Mouse (Mus musculus): ENCODE data around the gene Acot5.

GRCm38 (mm10) chr12:84023052-84023745, 45.9 kb upstream of the Acot5 start:
- TF ChIP-seq CTCF (IDR thresholded peaks at IDR 0.05; ENCODE audit: low read depth) (no peak), EP300 (IDR thresholded peaks at IDR 0.05; ENCODE audit: low read depth) (peak; percentile 43; the same call in 1 of the 2 replicates)
